Mouse (Mus musculus): ENCODE measurements around the gene Krt88. TPM values are rescaled to one million over a fixed set of nuclear protein-coding genes. Genes with fewer than 3 reads are reported as not detected.

The Krt88 gene
- polyA plus RNA-seq, 1 experiment from 2014 or later, result 0.21 TPM

GRCm38 (mm10) chr15:101453093-101453736 is 5.7 kb downstream of the Krt88 start:
- ATAC-seq, result peak; percentile 86

GRCm38 (mm10) chr15:101454774-101455173 is 7.2 kb downstream of the Krt88 start:
- DNase-seq (ENCODE audit: low spot score), result peak; percentile 65
- Histone ChIP-seq H3K9ac (replicated peaks; ENCODE audit: low read depth) (no peak overlapping the region), H3K27ac (ENCODE audit: low read length) (no peak overlapping the region), H3K9me3 (ENCODE audit: low read length) (no peaks in the 10 kb centered on the region), H3K27me3 (replicated peaks; ENCODE audit: insufficient read depth, low read length) (no peaks in the 10 kb centered on the region), H3K4me2 (replicated peaks; ENCODE audit: low read depth, low read length) (no peak overlapping the region), H3K36me3 (ENCODE audit: insufficient read depth, low read length) (no peaks in the 10 kb centered on the region), H3K4me3 (ENCODE audit: low read depth, low read length) (no peak overlapping the region), H3K4me1 (ENCODE audit: insufficient read depth, low read depth, low read length) (no peaks in the 10 kb centered on the region)
- peak; percentile 67 for ATAC-seq
- 68% methylated on average over 8 of the region's 8 CpGs for WGBS
- TF ChIP-seq EP300 (IDR thresholded peaks at IDR 0.05) (peak; percentile 83), CTCF (IDR thresholded peaks at IDR 0.05) (no peak)

More at GRCm38 (mm10) chr15:101453093-101453736, 5.7 kb downstream of the Krt88 start:
- no peaks in the 10 kb centered on the region for H3K36me3 ChIP-seq (ENCODE audit: insufficient read depth, low read length)
- H3K9ac ChIP-seq (replicated peaks; ENCODE audit: low read depth), result no peak overlapping the region
- no peak overlapping the region for H3K27ac ChIP-seq (ENCODE audit: low read length)
- H3K4me2 ChIP-seq (replicated peaks; ENCODE audit: low read depth, low read length), result no peak overlapping the region
- H3K9me3 ChIP-seq (ENCODE audit: low read length), result no peaks in the 10 kb centered on the region
- H3K4me1 ChIP-seq (ENCODE audit: insufficient read depth, low read depth, low read length), result no peaks in the 10 kb centered on the region
- no peaks in the 10 kb centered on the region for H3K27me3 ChIP-seq (replicated peaks; ENCODE audit: insufficient read depth, low read length)
- 7% methylated on average over 13 of the region's 13 CpGs for WGBS
- no peak overlapping the region for H3K4me3 ChIP-seq (ENCODE audit: low read depth, low read length)
- peak; percentile 85 for DNase-seq (ENCODE audit: low spot score)
- TF ChIP-seq EP300 (IDR thresholded peaks at IDR 0.05), result no peak
- peak; percentile 90 for TF ChIP-seq CTCF (IDR thresholded peaks at IDR 0.05)

GRCm38 (mm10) chr15:101455292-101455691 is 7.7 kb downstream of the Krt88 start:
- no peaks in the 10 kb centered on the region for H3K36me3 ChIP-seq (ENCODE audit: insufficient read depth, low read length)
- H3K9ac ChIP-seq (replicated peaks; ENCODE audit: low read depth), result no peak overlapping the region
- no peak overlapping the region for H3K4me3 ChIP-seq (ENCODE audit: low read depth, low read length)
- H3K27me3 ChIP-seq (replicated peaks; ENCODE audit: insufficient read depth, low read length), result no peaks in the 10 kb centered on the region
- no peaks in the 10 kb centered on the region for H3K4me1 ChIP-seq (ENCODE audit: insufficient read depth, low read depth, low read length)
- no peak for DNase-seq (ENCODE audit: low spot score)
- 81% methylated on average over 2 of the region's 2 CpGs for WGBS
- no peak overlapping the region for H3K4me2 ChIP-seq (replicated peaks; ENCODE audit: low read depth, low read length)
- no peak for ATAC-seq
- TF ChIP-seq CTCF (IDR thresholded peaks at IDR 0.05) (no peak), EP300 (IDR thresholded peaks at IDR 0.05) (no peak)
- no peak overlapping the region for H3K27ac ChIP-seq (ENCODE audit: low read length)
- no peaks in the 10 kb centered on the region for H3K9me3 ChIP-seq (ENCODE audit: low read length)

- no peaks in the 10 kb centered on the region for H3K4me1 ChIP-seq (ENCODE audit: insufficient read depth, low read depth, low read length)
- WGBS, result 85% methylated on average over 6 of the region's 6 CpGs
- no peaks in the 10 kb centered on the region for H3K9me3 ChIP-seq (ENCODE audit: low read length)
- H3K4me3 ChIP-seq (ENCODE audit: low read depth, low read length), result no peak overlapping the region
- H3K27ac ChIP-seq (ENCODE audit: low read length), result no peak overlapping the region
- no peak for TF ChIP-seq EP300 (IDR thresholded peaks at IDR 0.05)
- no peak; the same call in 1 of the 2 replicates for TF ChIP-seq CTCF (IDR thresholded peaks at IDR 0.05)
- no peaks in the 10 kb centered on the region for H3K36me3 ChIP-seq (ENCODE audit: insufficient read depth, low read length)
- no peak overlapping the region for H3K4me2 ChIP-seq (replicated peaks; ENCODE audit: low read depth, low read length)
- H3K27me3 ChIP-seq (replicated peaks; ENCODE audit: insufficient read depth, low read length), result no peaks in the 10 kb centered on the region
- DNase-seq (ENCODE audit: low spot score) (no peak), ATAC-seq (no peak)
- no peak overlapping the region for H3K9ac ChIP-seq (replicated peaks; ENCODE audit: low read depth)
Observed at GRCm38 (mm10) chr15:101455891-101456290, 8.3 kb downstream of the Krt88 start.

- Histone ChIP-seq H3K4me2 (replicated peaks; ENCODE audit: low read depth, low read length) (no peak overlapping the region), H3K4me3 (ENCODE audit: low read depth, low read length) (no peak overlapping the region), H3K36me3 (ENCODE audit: insufficient read depth, low read length) (no peaks in the 10 kb centered on the region), H3K9me3 (ENCODE audit: low read length) (no peaks in the 10 kb centered on the region), H3K27me3 (replicated peaks; ENCODE audit: insufficient read depth, low read length) (no peaks in the 10 kb centered on the region), H3K9ac (replicated peaks; ENCODE audit: low read depth) (no peak overlapping the region), H3K4me1 (ENCODE audit: insufficient read depth, low read depth, low read length) (no peaks in the 10 kb centered on the region), H3K27ac (ENCODE audit: low read length) (no peak overlapping the region)
- 49% methylated on average over 16 of the region's 16 CpGs for WGBS
- ATAC-seq (no peak), DNase-seq (ENCODE audit: low spot score) (no peak)
- TF ChIP-seq CTCF (IDR thresholded peaks at IDR 0.05) (no peak), EP300 (IDR thresholded peaks at IDR 0.05) (no peak)
Observed at GRCm38 (mm10) chr15:101458361-101458930, 10.9 kb downstream of the Krt88 start.

GRCm38 (mm10) chr15:101459283-101459682 is 11.7 kb downstream of the Krt88 start:
- Histone ChIP-seq H3K4me2 (replicated peaks; ENCODE audit: low read depth, low read length) (no peak overlapping the region), H3K9me3 (ENCODE audit: low read length) (no peaks in the 10 kb centered on the region), H3K27me3 (replicated peaks; ENCODE audit: insufficient read depth, low read length) (no peaks in the 10 kb centered on the region), H3K27ac (ENCODE audit: low read length) (no peak overlapping the region), H3K9ac (replicated peaks; ENCODE audit: low read depth) (no peak overlapping the region), H3K36me3 (ENCODE audit: insufficient read depth, low read length) (no peaks in the 10 kb centered on the region), H3K4me1 (ENCODE audit: insufficient read depth, low read depth, low read length) (no peaks in the 10 kb centered on the region), H3K4me3 (ENCODE audit: low read depth, low read length) (no peak overlapping the region)
- ATAC-seq, result no peak
- 74% methylated on average over 14 of the region's 14 CpGs for WGBS
- TF ChIP-seq EP300 (IDR thresholded peaks at IDR 0.05), result no peak
- peak; percentile 34 for TF ChIP-seq CTCF (IDR thresholded peaks at IDR 0.05)
- DNase-seq (ENCODE audit: low spot score), result no peak
